Mouse (Mus musculus): ENCODE results near the gene Gsto2. TPM values are rescaled to one million over a fixed set of nuclear protein-coding genes. Genes with fewer than 3 reads are reported as not detected.
A peak's percentile ranks its signal among the peaks of the same experiment; 100 is the strongest.

The Gsto2 gene
- total and polyA plus RNA-seq, 2 experiments from 2014 or later, result 1.7 to 11.4 TPM

- Histone ChIP-seq H3K9me3 (replicated peaks; ENCODE audit: control insufficient read depth, low read length) (no peaks in the 10 kb centered on the region), H3K9ac (replicated peaks; ENCODE audit: low read depth, low read length) (no peak overlapping the region), H3K36me3 (replicated peaks; ENCODE audit: control insufficient read depth, insufficient read depth, low read length) (no peaks in the 10 kb centered on the region), H3K4me2 (ENCODE audit: low read depth, low read length) (no peak overlapping the region), H3K27me3 (ENCODE audit: control insufficient read depth, insufficient read depth, low read length) (no peaks in the 10 kb centered on the region), H3K4me3 (ENCODE audit: low read depth, low read length) (no peak overlapping the region), H3K4me1 (ENCODE audit: control insufficient read depth, insufficient read depth) (peaks cover 28% of the 10 kb centered on the region), H3K27ac (ENCODE audit: low read depth) (no peak overlapping the region)
- TF ChIP-seq EP300 (IDR thresholded peaks at IDR 0.05; ENCODE audit: low read depth) (no peak), CTCF (IDR thresholded peaks at IDR 0.05; ENCODE audit: low read depth) (no peak)
- WGBS, result 57% methylated on average over 9 of the region's 9 CpGs
- ATAC-seq (ENCODE audit: insufficient read depth, low read depth) (no peak), DNase-seq (ENCODE audit: low spot score) (no peak)
Observed at GRCm38 (mm10) chr19:47882882-47883254, 17.5 kb downstream of the Gsto2 start.

GRCm38 (mm10) chr19:47884296-47885085 is 19.2 kb downstream of the Gsto2 start:
- H3K27ac ChIP-seq (ENCODE audit: low read depth), result peak overlapping the region; percentile 80; the same call in 1 of the 2 replicates

GRCm38 (mm10) chr19:47885191-47885743 is 19.9 kb downstream of the Gsto2 start:
- Histone ChIP-seq H3K9ac (replicated peaks; ENCODE audit: low read depth, low read length) (0 out of 2 replicates have a peak overlapping the region, but pooled peaks have one; percentile 1), H3K27me3 (ENCODE audit: control insufficient read depth, insufficient read depth, low read length) (no peaks in the 10 kb centered on the region), H3K4me3 (ENCODE audit: low read depth, low read length) (no peak overlapping the region), H3K4me2 (ENCODE audit: low read depth, low read length) (0 out of 2 replicates have a peak overlapping the region, but pooled peaks have one; percentile 8), H3K27ac (ENCODE audit: low read depth) (peak overlapping the region; percentile 80), H3K4me1 (ENCODE audit: control insufficient read depth, insufficient read depth) (peaks cover 32% of the 10 kb centered on the region), H3K36me3 (replicated peaks; ENCODE audit: control insufficient read depth, insufficient read depth, low read length) (no peaks in the 10 kb centered on the region), H3K9me3 (replicated peaks; ENCODE audit: control insufficient read depth, low read length) (no peaks in the 10 kb centered on the region)
- ATAC-seq (ENCODE audit: insufficient read depth, low read depth) (peak; percentile 86), DNase-seq (ENCODE audit: low spot score) (peak; percentile 82)
- no peak for TF ChIP-seq CTCF (IDR thresholded peaks at IDR 0.05; ENCODE audit: low read depth)
- TF ChIP-seq EP300 (IDR thresholded peaks at IDR 0.05; ENCODE audit: low read depth), result peak; percentile 87
- WGBS, result 23% methylated on average over 7 of the region's 7 CpGs

More at GRCm38 (mm10) chr19:47884296-47885085, 19.2 kb downstream of the Gsto2 start:
- Histone ChIP-seq H3K4me3 (ENCODE audit: low read depth, low read length) (no peak overlapping the region), H3K9ac (replicated peaks; ENCODE audit: low read depth, low read length) (no peak overlapping the region), H3K4me1 (ENCODE audit: control insufficient read depth, insufficient read depth) (peaks cover 28% of the 10 kb centered on the region), H3K4me2 (ENCODE audit: low read depth, low read length) (0 out of 2 replicates have a peak overlapping the region, but pooled peaks have one; percentile 8), H3K27me3 (ENCODE audit: control insufficient read depth, insufficient read depth, low read length) (no peaks in the 10 kb centered on the region), H3K9me3 (replicated peaks; ENCODE audit: control insufficient read depth, low read length) (no peaks in the 10 kb centered on the region), H3K36me3 (replicated peaks; ENCODE audit: control insufficient read depth, insufficient read depth, low read length) (no peaks in the 10 kb centered on the region)
- TF ChIP-seq EP300 (IDR thresholded peaks at IDR 0.05; ENCODE audit: low read depth) (no peak), CTCF (IDR thresholded peaks at IDR 0.05; ENCODE audit: low read depth) (no peak)
- ATAC-seq (ENCODE audit: insufficient read depth, low read depth) (0 out of 2 replicates have a peak, but pooled peaks have one; percentile 1), DNase-seq (ENCODE audit: low spot score) (no peak)
- 68% methylated on average over 13 of the region's 13 CpGs for WGBS

GRCm38 (mm10) chr19:47885886-47886285 is 20.6 kb downstream of the Gsto2 start:
- Histone ChIP-seq H3K27ac (ENCODE audit: low read depth) (peak overlapping the region; percentile 80), H3K4me1 (ENCODE audit: control insufficient read depth, insufficient read depth) (peaks cover 38% of the 10 kb centered on the region), H3K36me3 (replicated peaks; ENCODE audit: control insufficient read depth, insufficient read depth, low read length) (no peaks in the 10 kb centered on the region), H3K4me2 (ENCODE audit: low read depth, low read length) (no peak overlapping the region), H3K4me3 (ENCODE audit: low read depth, low read length) (no peak overlapping the region), H3K9me3 (replicated peaks; ENCODE audit: control insufficient read depth, low read length) (no peaks in the 10 kb centered on the region), H3K27me3 (ENCODE audit: control insufficient read depth, insufficient read depth, low read length) (no peaks in the 10 kb centered on the region), H3K9ac (replicated peaks; ENCODE audit: low read depth, low read length) (0 out of 2 replicates have a peak overlapping the region, but pooled peaks have one; percentile 1)
- DNase-seq (ENCODE audit: low spot score), result no peak
- TF ChIP-seq CTCF (IDR thresholded peaks at IDR 0.05; ENCODE audit: low read depth), result no peak
- no peak for TF ChIP-seq EP300 (IDR thresholded peaks at IDR 0.05; ENCODE audit: low read depth)
- 49% methylated on average over 11 of the region's 11 CpGs for WGBS
- no peak for ATAC-seq (ENCODE audit: insufficient read depth, low read depth)

- peaks cover 46% of the 10 kb centered on the region for H3K4me1 ChIP-seq (ENCODE audit: control insufficient read depth, insufficient read depth)
- TF ChIP-seq CTCF (IDR thresholded peaks at IDR 0.05; ENCODE audit: low read depth) (no peak), EP300 (IDR thresholded peaks at IDR 0.05; ENCODE audit: low read depth) (no peak)
- peak overlapping the region; percentile 49 for H3K27ac ChIP-seq (ENCODE audit: low read depth)
- no peaks in the 10 kb centered on the region for H3K36me3 ChIP-seq (replicated peaks; ENCODE audit: control insufficient read depth, insufficient read depth, low read length)
- no peaks in the 10 kb centered on the region for H3K9me3 ChIP-seq (replicated peaks; ENCODE audit: control insufficient read depth, low read length)
- DNase-seq (ENCODE audit: low spot score), result peak; percentile 69
- no peaks in the 10 kb centered on the region for H3K27me3 ChIP-seq (ENCODE audit: control insufficient read depth, insufficient read depth, low read length)
- H3K4me3 ChIP-seq (ENCODE audit: low read depth, low read length), result no peak overlapping the region
- H3K9ac ChIP-seq (replicated peaks; ENCODE audit: low read depth, low read length), result no peak overlapping the region
- peak; percentile 34 for ATAC-seq (ENCODE audit: insufficient read depth, low read depth)
- H3K4me2 ChIP-seq (ENCODE audit: low read depth, low read length), result no peak overlapping the region
- WGBS, result 39% methylated on average over 7 of the region's 7 CpGs
Observed at GRCm38 (mm10) chr19:47886617-47887016, 21.3 kb downstream of the Gsto2 start.
